Mouse (Mus musculus) forebrain, postnatal 0 days (tissue): Measurements from ENCODE around the gene Fam222b. TPM values are rescaled to one million over a fixed set of nuclear protein-coding genes. Genes with fewer than 3 reads are reported as not detected.

Source experiments
- ATAC-seq: fragments of 200-750 bp; cut with Nextera tagmentation; 2 replicates; pipeline ENCODE4 v1.8.0; 2017; ENCODE audit warnings: mild to moderate bottlenecking, moderate library complexity
- DNase-seq: peaks from one replicate; pipeline ENCODE4 v3.0.0-alpha.2; 2015
- H3K27ac ChIP-seq: fragments of 300-500 bp; sonication (generic); 2 replicates; pipeline ENCODE4 v1.5.1; 2014; ENCODE audit warnings: low read depth, mild to moderate bottlenecking, antibody characterized with exemption, low read length, moderate library complexity, mixed read lengths
- H3K27me3 ChIP-seq: fragments of 300-500 bp; sonication (generic); 2 replicates; pipeline ENCODE4 v1.6.1; 2014; ENCODE audit warnings: mild to moderate bottlenecking, low read length, mixed read lengths; ENCODE audit not compliant: insufficient read depth
- H3K36me3 ChIP-seq: fragments of 300-500 bp; sonication (generic); 2 replicates; pipeline ENCODE4 v1.6.1; 2014; ENCODE audit warnings: mild to moderate bottlenecking, moderate library complexity; ENCODE audit not compliant: insufficient read depth
- H3K4me1 ChIP-seq: fragments of 300-500 bp; sonication (generic); 2 replicates; pipeline ENCODE4 v1.6.1; 2014; ENCODE audit warnings: antibody characterized with exemption; ENCODE audit not compliant: insufficient read depth
- H3K4me2 ChIP-seq: fragments of 300-500 bp; sonication (generic); 2 replicates; pipeline ENCODE4 v1.6.1; 2014; ENCODE audit warnings: low read depth, mild to moderate bottlenecking, moderate library complexity
- H3K4me3 ChIP-seq: fragments of 300-500 bp; sonication (generic); 2 replicates; pipeline ENCODE4 v1.5.1; 2014; ENCODE audit warnings: low read depth, low read length, mixed read lengths
- H3K9ac ChIP-seq: fragments of 300-500 bp; sonication (generic); 2 replicates; pipeline ENCODE4 v1.6.1; 2014; ENCODE audit warnings: mild to moderate bottlenecking
- H3K9me3 ChIP-seq: fragments of 300-500 bp; sonication (generic); 2 replicates; pipeline ENCODE4 v1.6.1; 2016; ENCODE audit warnings: low read length
- CTCF ChIP-seq: sonication (generic); IDR thresholded peaks from 2 replicates; pipeline ENCODE4 v1.5.1; 2016; ENCODE audit warnings: antibody characterized with exemption, control low read depth, low read depth
- WGBS: fragments of 180-500 bp; shearing (Covaris S2); extraction: QIAGEN DNeasy Blood & Tissue Kit; methylation state at CpG from one replicate; pipeline ENCODE4 v1.1.7; 2014; 5-methylcytosine and 5-hydroxymethylcytosine counted together
- polyA plus RNA-seq: library from polyadenylated mRNA; unstranded; fragments of >200 nt; fragmentation: Nextera tagmentation; extraction: Ambion mirVana; gene quantifications from 2 replicates; pipeline ENCODE4 v1.2.1, GENCODE M21; 2015
- total RNA-seq: library from RNA; depleted of rRNA; stranded (reverse); fragments of >200 nt; gene quantifications from 2 replicates; pipeline ENCODE4 v1.2.3, GENCODE M21; 2014

The Fam222b gene
- total and polyA plus RNA-seq, 2 experiments from 2014 or later = 24.0 to 24.6 TPM

GRCm38 (mm10) chr11:78073577-78074276 lies 20.7 kb upstream of the Fam222b start:
- ATAC-seq (no peak), DNase-seq (no peak)
- Histone ChIP-seq H3K9me3 (no peaks in the 10 kb centered on the region), H3K4me1 (no peaks in the 10 kb centered on the region), H3K9ac (no peak overlapping the region), H3K4me3 (no peak overlapping the region), H3K4me2 (no peak overlapping the region), H3K27me3 (no peaks in the 10 kb centered on the region), H3K27ac (no peak overlapping the region), H3K36me3 (peaks cover 39% of the 10 kb centered on the region)
- TF ChIP-seq CTCF = no peak
- 93% methylated on average over 9 of the region's 9 CpGs for WGBS

- no peaks in the 10 kb centered on the region for H3K27me3 ChIP-seq
- no peak for ATAC-seq
- 96% methylated on average over 2 of the region's 2 CpGs for WGBS
- no peaks in the 10 kb centered on the region for H3K9me3 ChIP-seq
- H3K4me2 ChIP-seq = no peak overlapping the region
- H3K4me1 ChIP-seq = peaks cover 2% of the 10 kb centered on the region
- no peak overlapping the region for H3K27ac ChIP-seq
- H3K36me3 ChIP-seq = peaks cover 39% of the 10 kb centered on the region
- no peak for DNase-seq
- TF ChIP-seq CTCF = no peak
- no peak overlapping the region for H3K9ac ChIP-seq
- H3K4me3 ChIP-seq = no peak overlapping the region
These were observed 20.2 kb upstream of the Fam222b start for GRCm38 (mm10) chr11:78074277-78074652.

GRCm38 (mm10) chr11:78074666-78075065 lies 19.8 kb upstream of the Fam222b start:
- no peak overlapping the region for H3K9ac ChIP-seq
- H3K4me2 ChIP-seq = no peak overlapping the region
- WGBS = 94% methylated on average over 4 of the region's 4 CpGs
- no peak for TF ChIP-seq CTCF
- no peak overlapping the region for H3K27ac ChIP-seq
- no peak overlapping the region for H3K4me3 ChIP-seq
- no peaks in the 10 kb centered on the region for H3K27me3 ChIP-seq
- H3K4me1 ChIP-seq = peaks cover 6% of the 10 kb centered on the region
- DNase-seq (no peak), ATAC-seq (no peak)
- no peaks in the 10 kb centered on the region for H3K9me3 ChIP-seq
- peaks cover 39% of the 10 kb centered on the region for H3K36me3 ChIP-seq

GRCm38 (mm10) chr11:78079961-78080921 lies 14.2 kb upstream of the Fam222b start, which contains the start of gene Eral1:
Gene Eral1 (minus strand): TSS chr11:78080383.
- Histone ChIP-seq H3K9ac (peak within 1 kb of the TSS; percentile 89), H3K27me3 (no peaks in the 10 kb centered on the region; the same call in 1 of the 2 replicates), H3K4me3 (peak within 1 kb of the TSS; percentile 86), H3K4me2 (peak within 1 kb of the TSS; percentile 83), H3K27ac (peak within 1 kb of the TSS; percentile 81), H3K9me3 (no peaks in the 10 kb centered on the region), H3K4me1 (peaks cover 12% of the 10 kb centered on the region), H3K36me3 (peaks cover 13% of the 10 kb centered on the region)
- DNase-seq (peak; percentile 95), ATAC-seq (peak; percentile 99)
- peak; percentile 38; the same call in 1 of the 2 replicates for TF ChIP-seq CTCF
- 1% methylated on average over 42 of the region's 42 CpGs for WGBS

GRCm38 (mm10) chr11:78083595-78083994 lies 10.9 kb upstream of the Fam222b start:
- 60% methylated on average over 1 of the region's 1 CpGs for WGBS
- no peak for ATAC-seq
- Histone ChIP-seq H3K4me2 (no peak overlapping the region), H3K27me3 (no peaks in the 10 kb centered on the region; the same call in 1 of the 2 replicates), H3K27ac (no peak overlapping the region), H3K9ac (no peak overlapping the region), H3K9me3 (no peaks in the 10 kb centered on the region), H3K4me3 (no peak overlapping the region), H3K4me1 (peaks cover 12% of the 10 kb centered on the region), H3K36me3 (no peaks in the 10 kb centered on the region)
- no peak for TF ChIP-seq CTCF
- no peak for DNase-seq

- Histone ChIP-seq H3K4me1 (no peaks in the 10 kb centered on the region), H3K4me2 (no peak overlapping the region), H3K27ac (no peak overlapping the region), H3K27me3 (no peaks in the 10 kb centered on the region; the same call in 1 of the 2 replicates), H3K9me3 (no peaks in the 10 kb centered on the region), H3K9ac (no peak overlapping the region), H3K36me3 (no peaks in the 10 kb centered on the region), H3K4me3 (no peak overlapping the region)
- TF ChIP-seq CTCF = no peak
- ATAC-seq = no peak
- DNase-seq = no peak
- 81% methylated on average over 4 of the region's 4 CpGs for WGBS
These were observed 7.5 kb upstream of the Fam222b start for GRCm38 (mm10) chr11:78086925-78087479.
